Mouse (Mus musculus): ENCODE results near the gene Cdc37.

GRCm38 (mm10) chr9:21131059-21131956, 18.5 kb downstream of the Cdc37 start, which contains the start of gene Tyk2:
- TF ChIP-seq TAL1 (IDR thresholded peaks at IDR 0.05; ENCODE audit: low read length), result no peak
- TF ChIP-seq GATA1 (IDR thresholded peaks at IDR 0.05; ENCODE audit: low read length), result no peak
